Comparison of ENCODE assay signal across 1 mouse cellular context in the genomic region with DNA sequence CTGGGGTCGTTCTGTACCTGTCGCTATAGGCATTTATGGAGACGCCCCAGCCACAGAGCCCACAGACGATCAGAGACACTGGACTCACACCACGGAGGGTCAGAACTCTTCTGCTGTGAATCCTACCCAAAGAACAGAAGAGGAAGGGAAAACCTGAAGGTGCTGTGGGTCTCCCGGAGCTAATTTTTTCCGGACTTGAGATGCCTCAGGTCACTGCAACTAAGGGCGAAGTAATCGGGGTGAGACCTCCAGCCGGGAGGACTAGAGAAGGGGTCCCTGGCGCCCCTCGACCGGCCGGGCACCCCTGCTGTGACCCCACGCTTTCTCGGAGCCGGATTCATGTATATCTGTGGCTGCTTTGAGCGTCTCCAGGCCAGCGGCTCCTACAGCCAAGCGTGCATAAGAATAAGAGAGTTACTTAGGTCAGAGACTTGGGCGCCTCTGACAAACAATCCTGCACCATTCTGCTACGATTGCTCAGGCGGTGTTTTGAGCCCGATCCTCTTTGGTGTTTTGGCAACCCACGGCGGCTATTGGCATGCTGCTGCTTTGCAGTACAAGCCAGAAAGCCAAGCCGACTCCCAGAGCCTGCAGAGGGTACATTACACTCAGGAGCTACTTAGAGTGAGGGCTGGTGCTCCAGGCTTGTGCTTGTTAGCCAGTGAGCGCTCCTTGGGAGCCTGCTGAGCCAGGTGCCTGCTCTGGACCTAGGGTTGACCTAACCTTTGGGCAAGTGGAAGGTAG.
TF ChIP-seq lines count a peak whose summit lies in the region.

No protein-coding gene starts in this region.

TF ChIP-seq in ES-E14, 5 proteins besides CTCF, POLR2A, EP300 and RAD21:
- TF ChIP-seq ZNF384 (IDR thresholded peaks at IDR 0.05; ENCODE audit: low read depth, low read length) = no peak
- TF ChIP-seq HCFC1 (IDR thresholded peaks at IDR 0.05; ENCODE audit: borderline replicate concordance, insufficient read depth, low read length) = no peak
- TF ChIP-seq MAFK (IDR thresholded peaks at IDR 0.05; ENCODE audit: insufficient read depth, low read depth, low read length) = no peak
- TF ChIP-seq ZC3H11A (IDR thresholded peaks at IDR 0.05; ENCODE audit: borderline replicate concordance, low read depth, low read length) = no peak
- TF ChIP-seq CHD2 (IDR thresholded peaks at IDR 0.05; ENCODE audit: low read depth, low read length) = no peak
